Mouse (Mus musculus) activated CD4-positive, CD25-positive, alpha-beta regulatory T cell, adult 4 months (primary cell): ENCODE results near the gene Abca14. TPM values are rescaled to one million over a fixed set of nuclear protein-coding genes. Genes with fewer than 3 reads are reported as not detected.

ENCODE experiments used
- ATAC-seq: one replicate; pipeline ENCODE4 v1.8.0; 2017
- polyA plus RNA-seq, 2 experiments: library from polyadenylated mRNA; unstranded; fragments of 100-300 nt; shearing (Covaris generic); gene quantifications; one replicate each; pipeline ENCODE4 v1.2.1; 2017

The Abca14 gene
- not detected for polyA plus RNA-seq

DNA sequence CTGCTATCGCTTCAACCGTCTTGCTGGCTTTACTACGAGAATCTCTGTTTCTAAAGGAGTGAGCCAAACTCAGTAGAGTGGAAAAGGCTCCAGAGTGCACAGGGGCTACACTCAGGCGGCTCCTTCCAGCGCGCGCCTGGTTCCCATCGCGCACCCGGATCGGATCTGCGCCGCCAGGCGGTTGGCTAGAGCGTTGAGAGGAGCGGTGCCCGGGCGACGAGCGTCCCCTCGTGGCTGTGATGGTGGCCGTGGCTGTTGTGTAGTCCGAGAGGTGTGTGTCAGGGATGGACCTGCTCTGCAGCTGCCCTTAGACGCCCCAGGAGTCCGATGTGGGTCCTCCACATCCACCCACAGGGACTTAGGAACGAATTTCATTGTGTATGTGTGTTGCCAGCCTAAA, at the start of gene Abca14:
Gene Abca14, plus strand, starts transcription at position 173 of the 400 bp plus-strand sequence.
- ATAC-seq: no peak

DNA sequence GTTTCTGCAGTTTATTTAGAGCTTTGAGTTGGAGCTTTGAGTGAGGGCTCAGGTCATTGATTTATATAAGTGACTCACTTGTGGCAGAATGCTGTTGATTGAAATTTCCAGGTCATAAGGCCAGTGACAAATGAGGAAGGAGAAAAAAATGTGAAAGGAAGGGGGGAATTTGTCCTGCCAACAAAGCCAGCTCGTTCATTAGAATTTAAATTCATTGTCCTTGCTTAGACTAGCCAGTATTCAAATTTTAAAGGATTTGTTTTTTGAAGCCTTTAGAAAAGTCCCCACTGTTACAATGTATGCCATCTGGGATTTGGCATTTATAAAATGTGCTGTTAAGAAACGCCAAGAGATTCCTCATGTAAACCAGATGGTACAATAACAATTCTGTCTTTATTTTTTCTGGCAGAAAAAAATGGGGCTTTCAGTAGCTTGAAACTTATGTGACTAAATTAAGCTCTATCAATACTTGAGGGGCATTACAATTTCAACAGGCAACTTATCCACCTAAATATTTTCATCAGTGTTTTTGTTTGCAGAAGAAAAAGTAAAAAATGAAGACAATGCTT, 46.8 kb upstream of the Abca14 start:
- no peak for ATAC-seq

DNA sequence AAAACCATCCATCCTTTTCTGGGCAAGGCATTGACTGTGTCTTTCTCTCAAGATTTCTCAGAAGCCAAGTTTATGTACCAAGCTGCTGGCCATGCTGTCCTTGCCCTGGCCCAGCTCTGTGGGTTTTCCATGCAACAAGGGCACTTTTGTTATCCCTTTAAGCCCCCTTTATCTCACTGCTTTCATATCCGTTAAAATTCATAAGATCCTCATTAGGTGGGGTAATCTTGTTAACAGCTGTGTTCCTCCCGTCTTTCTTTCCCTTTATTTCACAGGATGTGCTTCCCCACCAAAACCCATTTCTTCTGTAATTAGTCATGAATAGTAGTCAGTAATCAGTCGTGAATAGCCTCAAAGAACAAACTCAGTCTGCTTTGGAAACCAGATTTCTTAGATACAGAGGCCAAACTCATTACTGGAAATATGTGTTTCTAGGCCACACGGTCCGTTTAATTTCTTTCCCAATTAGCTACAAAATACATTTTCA, 46.1 kb upstream of the Abca14 start:
- ATAC-seq: no peak

DNA sequence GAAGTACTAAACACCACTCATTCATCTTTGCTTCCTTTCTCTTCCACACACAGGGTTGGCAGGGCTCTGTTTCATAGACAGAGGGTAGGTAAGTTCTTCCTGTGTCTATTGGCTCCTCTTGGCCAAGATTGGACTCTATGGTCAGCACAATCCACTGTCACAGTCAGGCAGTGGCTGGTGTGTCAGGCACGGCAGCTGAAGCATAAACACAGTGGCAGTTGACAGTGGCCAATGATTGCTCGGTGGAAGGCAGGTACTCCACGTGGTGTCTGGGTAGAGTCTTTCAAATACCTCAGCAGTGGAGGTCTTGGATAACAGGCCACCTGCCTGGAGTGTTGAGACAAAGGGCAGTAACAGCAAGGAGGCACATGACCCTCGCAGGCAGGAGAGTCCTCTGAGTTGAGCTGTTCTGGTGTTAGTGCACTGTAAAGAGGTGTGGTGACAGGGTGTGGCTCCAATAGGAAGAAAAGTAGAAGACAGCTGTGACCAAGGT, 45.6 kb upstream of the Abca14 start:
- ATAC-seq: no peak

GRCm38 (mm10) chr7:120163581-120164251, 40.0 kb upstream of the Abca14 start:
- ATAC-seq: no peak

DNA sequence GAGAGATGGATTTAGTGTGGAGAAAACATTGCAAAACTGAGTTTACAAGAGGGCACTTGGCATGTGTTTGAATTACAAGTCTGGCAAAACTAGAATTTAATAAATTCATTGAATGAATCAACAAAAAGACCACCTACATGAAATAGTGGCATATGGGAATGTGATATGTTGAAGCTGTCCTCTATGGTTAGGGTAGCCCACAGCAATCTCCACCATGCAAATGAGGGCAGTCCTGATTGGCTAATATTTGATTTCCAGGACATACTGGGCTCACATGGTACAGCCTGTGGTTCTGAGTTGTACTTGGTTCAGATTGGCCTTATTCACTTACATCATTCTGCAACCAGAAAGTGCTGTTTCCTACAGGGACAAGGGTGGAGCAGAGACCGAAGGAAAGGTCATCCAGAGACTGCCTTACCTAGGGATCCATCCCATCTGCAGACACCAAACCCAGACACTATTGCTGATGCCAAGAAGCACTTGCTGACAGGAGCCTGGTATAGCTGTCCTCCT, 31.5 kb upstream of the Abca14 start:
- no peak for ATAC-seq

- no peak for ATAC-seq
Measured at GRCm38 (mm10) chr7:120173603-120174244, 30.0 kb upstream of the Abca14 start, which contains the start of gene Anks4b. TSS of gene Anks4b (plus strand) at chr7:120173858.

- no peak for ATAC-seq
Measured at GRCm38 (mm10) chr7:120174723-120175504, 28.8 kb upstream of the Abca14 start.

DNA sequence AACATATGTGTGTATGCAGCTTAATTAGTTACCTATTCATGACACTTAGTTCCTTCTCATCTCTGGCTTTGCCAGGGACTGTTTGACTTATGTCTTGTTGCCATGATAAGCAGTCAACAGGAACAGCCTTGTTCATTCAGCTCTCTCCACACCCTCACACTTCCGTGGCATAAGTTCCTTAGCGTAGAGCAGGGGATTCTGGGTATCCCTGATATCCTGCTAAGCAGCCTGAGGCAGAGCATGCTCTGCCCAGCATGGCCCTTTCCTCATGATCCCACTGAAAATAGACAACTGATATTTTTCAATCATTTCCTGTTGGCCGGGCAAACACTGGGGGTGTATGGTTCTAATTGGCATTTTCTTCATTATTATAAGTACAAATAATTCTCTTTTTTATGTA, 26.1 kb upstream of the Abca14 start:
- ATAC-seq: no peak

- no peak for ATAC-seq
Measured at GRCm38 (mm10) chr7:120178935-120179334, 24.8 kb upstream of the Abca14 start.

GRCm38 (mm10) chr7:120180547-120180946, 23.2 kb upstream of the Abca14 start:
- ATAC-seq: no peak

DNA sequence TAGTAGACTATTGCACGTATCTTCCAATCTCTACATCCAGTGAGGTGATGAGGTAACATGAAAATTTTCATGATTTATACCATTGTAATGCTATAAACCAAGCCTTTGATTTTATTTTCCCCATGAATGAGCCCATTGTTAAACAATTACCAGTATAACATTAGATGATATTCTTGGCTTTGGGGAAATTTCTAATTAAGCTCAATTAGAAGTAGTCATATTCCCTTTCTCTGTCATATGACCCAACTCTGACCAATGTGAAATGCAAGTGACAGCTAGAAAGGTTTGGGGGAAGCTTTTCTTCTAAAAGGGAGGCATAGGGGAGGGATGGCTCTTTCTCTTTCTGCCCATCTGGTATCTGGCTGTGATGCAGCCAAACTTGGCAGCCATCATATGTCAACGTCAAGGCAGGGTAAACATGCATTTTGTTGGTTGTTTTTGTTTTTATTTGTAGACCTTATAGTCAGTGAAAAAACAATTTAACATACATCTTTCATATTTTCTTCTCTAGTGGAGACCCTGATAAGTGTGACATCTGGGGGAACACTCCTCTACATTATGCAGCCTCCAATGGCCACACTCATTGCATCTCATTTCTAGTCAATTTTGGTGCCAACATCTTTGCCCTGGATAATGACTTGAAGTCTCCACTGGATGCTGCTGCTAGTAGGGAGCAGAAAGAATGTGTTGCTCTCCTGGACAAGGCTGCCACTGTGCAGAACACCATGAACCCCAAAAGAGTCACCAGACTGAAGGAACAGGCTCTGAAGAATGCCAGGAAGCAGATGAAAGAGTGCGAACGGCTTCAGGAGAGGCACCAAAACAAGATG, 22.1 kb upstream of the Abca14 start:
- no peak for ATAC-seq

GRCm38 (mm10) chr7:120182891-120183290, 20.9 kb upstream of the Abca14 start:
- ATAC-seq: no peak

DNA sequence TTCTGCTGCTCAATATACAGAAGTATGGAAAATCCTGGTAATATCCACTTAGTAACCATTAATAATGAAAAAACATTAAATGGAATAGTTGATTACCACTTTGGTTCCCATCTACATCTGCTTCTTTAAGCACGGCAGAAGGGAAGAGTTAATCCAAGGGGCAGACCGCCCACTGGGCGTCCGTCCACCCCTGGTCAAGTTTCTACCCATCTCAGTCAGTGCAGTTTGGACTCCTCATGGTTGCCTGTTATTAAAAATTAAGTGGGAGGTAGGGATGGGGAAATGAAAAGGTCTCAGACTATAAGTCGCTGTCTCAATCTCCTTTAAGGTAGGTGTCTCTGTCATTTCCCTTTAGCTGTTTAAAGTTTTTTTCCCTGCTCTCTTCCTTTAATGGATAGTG, 14.8 kb upstream of the Abca14 start:
- no peak for ATAC-seq

DNA sequence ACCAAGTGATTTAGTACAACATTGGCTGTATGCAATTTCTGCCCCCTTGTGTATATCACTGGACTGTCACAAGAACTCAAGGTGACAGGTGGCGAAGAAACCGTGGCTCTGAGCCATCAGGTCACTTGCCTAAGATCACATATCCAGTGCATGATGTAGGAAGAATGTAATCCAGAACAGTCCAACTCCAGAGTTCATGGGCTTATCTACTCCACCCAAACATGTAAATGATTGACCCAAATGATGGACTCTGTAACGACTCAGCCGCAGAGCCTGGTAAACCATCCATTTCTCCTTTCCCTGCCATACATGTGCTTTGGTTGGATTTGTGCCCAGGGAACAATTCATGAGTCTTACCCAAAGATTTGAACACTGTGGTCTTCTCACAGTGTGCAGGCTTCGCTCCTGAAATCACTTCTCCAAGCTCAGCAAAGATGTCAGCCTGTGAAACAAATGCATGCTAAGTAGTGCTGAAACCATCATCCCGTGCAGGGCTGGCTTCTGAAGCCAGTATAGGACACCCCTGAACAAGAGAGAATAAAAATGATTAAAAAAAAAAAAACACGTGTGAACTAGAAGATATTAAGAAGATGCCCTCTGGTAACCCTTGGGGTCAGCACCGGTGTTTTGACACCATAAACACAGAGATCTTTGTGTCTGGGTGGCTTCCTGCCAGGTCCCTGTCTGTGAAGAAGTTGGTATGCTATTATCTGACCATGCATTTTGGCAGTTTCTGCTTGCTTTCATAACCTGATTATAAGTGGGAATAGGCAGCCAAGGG, 14.2 kb upstream of the Abca14 start:
- no peak for ATAC-seq

DNA sequence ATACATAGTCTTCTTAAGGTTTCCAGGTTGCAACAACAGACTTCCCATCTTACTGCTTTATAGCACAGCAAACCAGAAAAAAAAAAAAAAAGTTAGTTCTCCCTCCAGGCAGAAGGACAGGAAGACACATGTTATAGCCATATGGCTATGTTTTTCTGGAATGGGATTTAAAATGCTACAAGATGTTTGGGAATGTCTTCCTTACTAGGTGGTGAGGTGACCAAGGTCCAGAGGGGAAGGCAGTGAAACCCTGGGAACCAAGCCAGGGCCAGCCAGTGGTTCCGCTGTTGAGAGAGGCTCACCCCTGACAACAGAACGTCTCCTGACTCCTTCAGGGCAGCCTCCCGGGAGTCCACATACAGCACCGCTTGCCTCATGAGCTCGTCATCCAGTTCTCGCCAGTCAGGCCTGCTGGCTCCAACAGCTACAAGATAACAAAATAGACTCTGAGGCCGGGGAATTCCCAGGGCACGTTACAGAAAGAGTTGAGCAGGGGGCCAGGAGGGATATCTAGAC, 13.6 kb upstream of the Abca14 start:
- ATAC-seq: no peak

- no peak for ATAC-seq
Measured at GRCm38 (mm10) chr7:120192207-120192606, 11.6 kb upstream of the Abca14 start.

- no peak for ATAC-seq
Measured at GRCm38 (mm10) chr7:120192816-120193215, 10.9 kb upstream of the Abca14 start.

GRCm38 (mm10) chr7:120195207-120195606, 8.6 kb upstream of the Abca14 start:
- ATAC-seq: no peak

DNA sequence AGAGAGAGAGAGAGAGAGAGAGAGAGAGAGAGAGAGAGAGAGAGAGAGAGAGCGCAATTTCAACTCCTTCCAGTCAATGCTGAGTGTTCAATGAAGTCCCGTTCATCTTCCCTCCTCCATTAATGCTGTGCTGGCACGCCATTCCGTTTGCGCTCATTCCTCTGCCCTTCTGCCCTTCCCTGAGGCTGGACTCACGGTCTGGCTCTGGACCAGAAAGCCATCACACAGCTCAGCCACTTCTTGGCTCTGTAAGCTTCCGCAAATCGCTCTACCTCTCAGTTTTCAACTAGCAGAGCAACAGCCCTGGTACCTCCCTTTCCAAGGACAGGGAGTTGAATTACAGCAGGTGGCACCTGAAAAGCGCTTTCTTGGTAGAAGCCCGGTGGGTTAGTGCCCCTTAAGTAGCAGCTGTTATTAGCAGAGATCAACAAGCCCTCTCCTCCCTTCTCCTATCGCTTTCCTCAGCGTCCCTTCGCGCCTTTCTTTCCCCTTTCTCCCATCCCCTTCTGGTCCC, 2.5 kb upstream of the Abca14 start:
- no peak for ATAC-seq
